Mouse (Mus musculus) cortical plate, adult 2 months (tissue): ENCODE data around the gene Cyp39a1. TPM values are rescaled to one million over a fixed set of nuclear protein-coding genes. Genes with fewer than 3 reads are reported as not detected.

Source experiments
- H3K27ac ChIP-seq: fragments of 200-500 bp; 2 replicates; pipeline ENCODE4 v1.5.1; 2012; ENCODE audit warnings: low read length, control low read depth, inconsistent platforms; ENCODE audit not compliant: insufficient read depth
- H3K4me1 ChIP-seq: fragments of 200-500 bp; 2 replicates; pipeline ENCODE4 v1.6.1; 2011; ENCODE audit warnings: low read length; ENCODE audit not compliant: control insufficient read depth, insufficient read depth
- H3K4me3 ChIP-seq: fragments of 200-500 bp; 2 replicates; pipeline ENCODE4 v1.5.1; 2011; ENCODE audit warnings: mild to moderate bottlenecking, low read length, control low read depth; ENCODE audit not compliant: insufficient read depth
- CTCF ChIP-seq: fragments of 200-500 bp; IDR thresholded peaks from 2 replicates; pipeline ENCODE4 v1.5.1; 2011; ENCODE audit warnings: mild to moderate bottlenecking, control low read depth, low read length; ENCODE audit not compliant: insufficient read depth; ENCODE audit errors: extremely low read depth
- POLR2A ChIP-seq: fragments of 200-500 bp; IDR thresholded peaks from 2 replicates; pipeline ENCODE4 v1.6.1; 2011; ENCODE audit warnings: mild to moderate bottlenecking, low read length, control low read depth; ENCODE audit not compliant: insufficient read depth; ENCODE audit errors: extremely low read depth
- polyA plus RNA-seq: library from polyadenylated mRNA; depleted of rRNA; stranded (reverse); fragments of >200 nt; gene quantifications from 2 replicates; pipeline ENCODE4 v1.2.3, GENCODE M21; 2012

Gene Cyp39a1
- polyA plus RNA-seq, 1 experiment: 2.8 TPM

- H3K4me1 ChIP-seq: peaks cover 2% of the 10 kb centered on the region; the same call in 1 of the 2 replicates
These were observed 44.5 kb downstream of the Cyp39a1 start for GRCm38 (mm10) chr17:43711557-43712352.

GRCm38 (mm10) chr17:43714191-43714590 lies 47.0 kb downstream of the Cyp39a1 start:
- Histone ChIP-seq H3K4me3 (no peak overlapping the region), H3K27ac (no peak overlapping the region), H3K4me1 (peaks cover 2% of the 10 kb centered on the region; the same call in 1 of the 2 replicates)
- no peak for TF ChIP-seq CTCF
- no peak for TF ChIP-seq POLR2A

More at GRCm38 (mm10) chr17:43711557-43712352, 44.5 kb downstream of the Cyp39a1 start:
- H3K27ac ChIP-seq: no peak overlapping the region
- no peak overlapping the region for H3K4me3 ChIP-seq
- no peak for TF ChIP-seq POLR2A
- TF ChIP-seq CTCF: no peak

- Histone ChIP-seq H3K4me3 (no peak overlapping the region), H3K27ac (no peak overlapping the region), H3K4me1 (peaks cover 2% of the 10 kb centered on the region; the same call in 1 of the 2 replicates)
- TF ChIP-seq POLR2A (no peak), CTCF (no peak)
These were observed 49.4 kb downstream of the Cyp39a1 start for GRCm38 (mm10) chr17:43716601-43717000.

- TF ChIP-seq CTCF (no peak), POLR2A (no peak)
- Histone ChIP-seq H3K4me1 (no peaks in the 10 kb centered on the region), H3K4me3 (no peak overlapping the region), H3K27ac (no peak overlapping the region)
These were observed 52.2 kb downstream of the Cyp39a1 start for GRCm38 (mm10) chr17:43719401-43719800.

- Histone ChIP-seq H3K4me3 (no peak overlapping the region), H3K4me1 (no peaks in the 10 kb centered on the region), H3K27ac (no peak overlapping the region)
- no peak for TF ChIP-seq CTCF
- no peak for TF ChIP-seq POLR2A
These were observed 57.3 kb downstream of the Cyp39a1 start for GRCm38 (mm10) chr17:43724480-43724879.

DNA sequence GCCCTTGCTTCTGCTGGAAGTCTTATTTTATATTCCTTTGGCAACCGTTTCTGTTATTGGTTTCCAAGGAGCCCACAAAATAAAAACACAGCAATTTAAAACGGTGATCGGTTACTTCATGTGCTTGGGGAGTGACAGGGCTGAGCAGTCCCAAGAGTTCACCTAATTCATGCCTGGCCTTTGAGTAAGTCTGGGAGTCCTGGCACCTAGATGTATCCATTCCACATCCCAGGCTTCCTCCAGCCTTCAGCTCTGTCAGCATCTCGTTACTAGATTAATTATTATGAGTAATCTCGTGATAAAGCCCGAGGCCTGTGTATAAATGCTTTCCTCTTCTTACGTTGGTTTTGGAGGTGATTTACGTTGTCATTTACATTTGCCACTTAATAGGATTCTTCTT lies 64.1 kb downstream of the Cyp39a1 start:
- Histone ChIP-seq H3K27ac (no peak overlapping the region), H3K4me3 (no peak overlapping the region), H3K4me1 (peaks cover 1% of the 10 kb centered on the region; the same call in 1 of the 2 replicates)
- TF ChIP-seq POLR2A (no peak), CTCF (no peak)

DNA sequence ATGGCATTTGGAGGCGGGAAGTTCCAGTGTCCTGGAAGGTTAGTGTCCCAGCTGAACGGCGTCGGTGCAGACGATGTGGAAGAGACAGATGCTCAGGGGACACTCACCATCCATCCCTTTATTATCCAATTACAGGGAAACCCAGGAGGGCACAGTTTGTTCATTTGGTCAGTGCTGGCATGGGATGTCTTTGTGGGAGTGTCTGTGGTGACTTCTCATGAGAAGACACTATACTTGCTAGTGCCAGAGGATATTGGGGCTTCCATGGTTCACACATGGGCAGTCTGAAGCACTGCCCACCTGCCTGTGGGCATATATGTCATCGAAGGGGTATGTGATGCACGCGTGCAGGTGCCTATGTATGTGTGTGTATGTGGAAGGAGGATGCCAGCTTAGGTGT lies 64.8 kb downstream of the Cyp39a1 start:
- Histone ChIP-seq H3K4me1 (peaks cover 1% of the 10 kb centered on the region; the same call in 1 of the 2 replicates), H3K4me3 (no peak overlapping the region), H3K27ac (no peak overlapping the region)
- TF ChIP-seq CTCF (no peak), POLR2A (no peak)

DNA sequence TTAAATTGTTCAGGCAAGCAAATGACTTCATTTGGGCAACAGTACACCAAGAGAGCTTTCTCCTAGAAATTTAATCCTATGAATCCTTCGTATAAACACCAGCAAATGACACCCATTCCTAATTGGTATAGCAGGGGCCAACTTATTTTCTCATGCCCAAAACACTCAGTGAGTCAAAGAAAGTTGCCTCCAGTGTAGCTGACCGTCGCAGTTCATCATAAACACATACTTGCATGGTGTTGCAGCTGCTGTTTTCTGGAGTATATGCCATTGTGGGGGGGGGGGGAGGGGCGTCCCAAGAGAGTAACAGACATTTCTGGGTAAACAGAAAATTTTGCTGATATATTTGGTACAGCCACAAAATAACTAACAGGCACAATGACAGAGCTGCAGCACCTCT lies 67.0 kb downstream of the Cyp39a1 start:
- no peak overlapping the region for H3K27ac ChIP-seq
- peaks cover 1% of the 10 kb centered on the region; the same call in 1 of the 2 replicates for H3K4me1 ChIP-seq
- TF ChIP-seq POLR2A (no peak), CTCF (no peak)
- H3K4me3 ChIP-seq: no peak overlapping the region

GRCm38 (mm10) chr17:43743933-43744332 lies 76.7 kb downstream of the Cyp39a1 start:
- TF ChIP-seq CTCF (no peak), POLR2A (no peak)
- Histone ChIP-seq H3K27ac (no peak overlapping the region), H3K4me1 (no peaks in the 10 kb centered on the region), H3K4me3 (no peak overlapping the region)

DNA sequence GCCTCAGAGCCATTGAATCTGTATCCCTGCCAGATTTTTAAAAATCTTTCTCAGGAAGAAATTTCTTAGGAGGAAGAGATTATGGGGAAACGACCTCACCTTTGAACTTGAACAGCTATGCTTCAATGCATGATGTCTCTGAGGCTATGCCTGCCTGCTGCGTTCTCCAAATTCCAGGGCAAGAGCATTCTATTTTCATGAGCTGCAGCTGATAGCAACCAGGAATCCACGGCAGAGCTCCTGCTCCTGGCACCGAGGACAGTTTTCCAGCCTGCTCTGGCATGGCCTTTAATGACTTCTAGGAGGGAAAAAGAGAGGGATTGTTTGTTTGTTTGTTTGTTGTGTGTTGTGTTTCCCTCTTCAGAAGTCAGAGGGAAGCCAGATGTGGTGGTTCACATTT lies 77.2 kb downstream of the Cyp39a1 start:
- Histone ChIP-seq H3K27ac (no peak overlapping the region), H3K4me1 (no peaks in the 10 kb centered on the region), H3K4me3 (no peak overlapping the region)
- TF ChIP-seq POLR2A (no peak), CTCF (no peak)

- no peaks in the 10 kb centered on the region for H3K4me1 ChIP-seq
- no peak overlapping the region for H3K27ac ChIP-seq
- H3K4me3 ChIP-seq: no peak overlapping the region
- TF ChIP-seq POLR2A: no peak
- TF ChIP-seq CTCF: no peak
These were observed 83.9 kb downstream of the Cyp39a1 start for GRCm38 (mm10) chr17:43751146-43751545.
